Mouse (Mus musculus): Measurements from ENCODE around the gene Rps16. TPM values are rescaled to one million over a fixed set of nuclear protein-coding genes. Genes with fewer than 3 reads are reported as not detected.

Gene Rps16
- polyA plus RNA-seq (2015; fragmentation: Nextera tagmentation; extraction: Ambion mirVana), result 568 and 593 TPM in 2 replicates

GRCm38 (mm10) chr7:28350155-28350883 lies at the start of gene Rps16:
Rps16 (plus strand) TSS chr7:28350652.

GRCm38 (mm10) chr7:28301616-28302433 lies 48.6 kb upstream of the Rps16 start, which contains the start of gene Dll3:
Dll3 (minus strand) TSS chr7:28302238.

DNA sequence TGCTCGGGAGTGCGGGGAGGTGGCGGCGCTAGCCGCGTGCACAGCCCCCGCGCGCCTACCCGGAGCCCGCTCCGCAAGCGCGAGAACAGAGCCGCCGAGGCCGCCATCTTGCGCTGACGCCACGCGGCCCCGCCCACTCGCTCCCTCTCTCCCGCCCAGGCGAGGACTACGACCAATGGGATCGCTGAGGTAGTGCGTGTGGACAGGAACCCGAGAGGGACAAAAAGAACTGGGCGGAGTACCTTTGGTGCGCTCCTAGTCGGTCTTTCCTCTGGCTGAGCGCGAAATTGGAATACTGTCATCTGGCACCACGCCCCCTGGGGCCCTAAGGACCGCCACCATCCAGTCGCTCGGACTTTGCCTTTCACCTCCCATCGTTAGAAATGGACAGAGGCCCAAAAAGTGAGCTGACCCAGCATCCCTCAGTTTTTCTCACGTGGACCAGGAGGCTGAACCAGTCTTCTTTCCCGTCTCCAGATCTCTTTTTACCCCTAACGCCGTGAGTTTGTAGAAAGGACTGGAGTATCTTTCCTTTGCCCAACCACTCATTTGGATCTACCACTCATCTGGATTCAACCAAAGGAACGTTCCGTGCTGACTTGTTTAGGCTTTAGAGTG lies 38.4 kb upstream of the Rps16 start, which contains the start of gene Timm50:
TSS of gene Timm50 (minus strand) at position 147 of the 618 bp plus-strand sequence.

DNA sequence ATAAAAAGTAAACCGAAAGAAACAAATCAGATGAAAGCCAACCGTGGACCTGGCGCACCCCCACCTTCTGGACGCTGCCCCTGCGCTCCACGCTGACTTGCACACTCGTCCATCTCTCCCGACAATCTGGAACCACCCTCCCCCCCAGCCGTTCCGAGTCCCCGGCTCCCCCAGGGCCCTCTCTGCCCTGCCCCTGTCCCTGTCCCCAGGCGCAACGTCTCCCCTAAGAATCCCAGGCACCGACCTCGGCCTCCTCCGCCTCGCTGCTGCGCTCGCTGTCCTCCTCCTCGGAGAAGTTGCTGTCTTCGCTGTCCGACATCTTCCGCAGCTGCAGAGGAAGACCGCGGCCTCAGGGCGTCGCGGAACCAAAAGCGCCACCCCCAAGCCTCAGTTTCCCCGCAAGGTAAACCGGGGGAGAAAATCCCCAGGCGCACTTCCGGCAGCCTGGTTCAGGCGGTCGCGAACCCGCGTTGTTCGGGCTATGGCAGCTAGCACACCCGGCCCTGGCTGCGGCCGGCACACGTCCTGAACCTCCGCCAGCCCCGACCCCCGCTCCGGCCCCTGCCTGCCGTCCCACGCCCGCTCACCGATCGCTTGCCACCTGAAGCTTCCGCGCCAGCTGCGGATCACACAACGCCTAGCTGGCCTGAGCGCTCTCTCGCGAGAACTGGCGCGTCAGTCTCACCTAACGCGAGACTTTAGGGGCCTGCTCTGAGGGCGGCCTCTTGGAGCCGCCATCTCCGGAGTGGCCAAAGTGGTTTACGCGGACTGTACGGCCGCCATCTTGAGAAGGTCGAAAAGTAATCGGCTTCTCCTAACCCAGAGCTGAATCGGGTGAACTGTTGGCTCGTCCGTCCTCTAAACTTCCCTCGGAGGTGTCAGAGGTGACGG lies 12.1 kb upstream of the Rps16 start, which contains the start of gene Supt5:
TSS of gene Supt5 (minus strand) at position 639 of the 891 bp plus-strand sequence.

DNA sequence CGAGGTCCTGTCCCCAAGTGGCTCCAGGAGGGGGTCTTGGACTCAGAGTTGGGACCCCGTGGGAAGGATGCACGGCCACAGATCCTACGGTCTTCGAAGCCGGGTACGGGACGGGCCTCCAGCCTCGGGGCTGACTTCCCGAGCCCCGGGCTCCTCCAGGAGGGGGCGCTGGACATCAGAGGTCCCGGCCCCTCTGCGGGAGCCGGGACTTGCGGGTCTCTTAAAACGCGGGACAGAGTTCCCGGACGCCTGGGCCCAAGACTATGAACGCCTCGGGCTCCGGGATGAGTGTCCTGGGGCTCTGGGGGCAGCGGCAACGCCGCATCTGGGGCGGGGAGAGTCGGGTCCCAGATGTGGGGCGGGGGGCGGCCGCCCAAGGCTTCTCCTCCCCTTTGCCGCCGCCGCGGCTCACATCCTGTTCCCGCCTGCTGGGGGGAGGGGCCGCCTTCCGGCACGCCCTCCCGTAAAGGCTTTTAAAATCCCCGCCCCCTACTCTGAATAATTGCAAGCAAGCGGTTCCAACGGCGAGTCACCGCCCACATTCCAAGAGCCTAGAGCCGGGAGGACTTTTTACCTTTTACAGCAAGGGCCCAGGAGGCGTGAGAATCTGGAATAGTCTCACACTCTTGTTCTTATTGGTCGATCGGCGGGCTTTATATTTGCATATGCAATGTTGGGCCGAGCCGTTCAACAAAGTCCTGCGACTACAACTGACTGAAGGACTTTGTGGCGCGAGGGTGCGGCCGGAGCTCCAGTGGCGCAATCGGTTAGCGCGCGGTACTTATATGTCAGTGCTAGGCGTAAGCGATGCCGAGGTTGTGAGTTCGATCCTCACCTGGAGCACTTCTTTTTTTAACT lies 22.0 kb downstream of the Rps16 start, which contains the start of gene Plekhg2:
TSS of gene Plekhg2 (minus strand) at position 349 of the 858 bp plus-strand sequence.

DNA sequence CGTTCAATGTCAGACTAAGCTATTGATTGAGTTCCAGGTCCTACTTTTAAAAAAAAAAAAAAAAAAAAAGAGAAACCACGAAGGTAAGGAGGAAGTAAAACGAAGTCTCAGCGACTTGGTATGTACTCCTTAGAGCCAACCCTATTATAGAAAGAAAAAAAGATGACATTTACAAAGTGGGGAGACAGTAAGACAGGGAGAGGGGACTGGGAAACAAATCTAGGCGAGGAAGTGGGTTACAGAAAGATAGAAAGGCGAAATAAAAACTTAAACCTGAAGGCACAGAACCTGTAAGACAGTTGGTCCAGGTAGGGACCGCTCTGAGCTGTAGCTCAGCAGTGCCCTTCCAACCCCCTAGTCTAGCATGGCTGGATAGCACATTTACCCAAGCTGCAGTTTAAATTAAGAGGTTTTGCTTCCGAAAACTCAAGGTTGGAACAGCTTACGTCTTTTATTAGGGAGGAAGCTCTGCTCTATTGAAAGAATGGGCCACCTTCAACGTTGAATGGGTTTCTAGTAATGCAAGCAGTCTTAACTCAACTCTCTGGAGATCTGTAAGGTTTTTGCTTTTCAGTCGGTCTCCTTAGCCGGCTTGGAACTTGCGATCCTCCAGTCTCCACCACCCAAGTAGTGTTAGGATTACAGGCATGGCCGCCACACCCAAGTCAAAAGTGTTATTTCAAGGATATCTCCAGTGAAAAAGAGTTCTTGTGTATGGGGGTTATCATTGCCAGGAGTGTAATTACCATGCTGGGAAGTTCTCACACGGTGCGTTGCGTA lies 30.0 kb downstream of the Rps16 start, which contains the start of gene Zfp36:
TSS of gene Zfp36 (minus strand) at position 17 of the 780 bp plus-strand sequence.

GRCm38 (mm10) chr7:28392429-28393271 lies 42.2 kb downstream of the Rps16 start, which contains the start of the genes Med29 and Paf1:
Med29 (minus strand) TSS chr7:28392708.
Paf1 (plus strand) TSS chr7:28392951.

Other genes with a start within 250 kb of the Rps16 start
- gene 9530053A07Rik, start 221.2 kb upstream of the Rps16 start, polyA plus RNA-seq (2015; fragmentation: Nextera tagmentation; extraction: Ambion mirVana), result not detected in 2 replicates
- gene Fbl, start 180.9 kb upstream of the Rps16 start, polyA plus RNA-seq (2015; fragmentation: Nextera tagmentation; extraction: Ambion mirVana), result 38.9 and 55.1 TPM in 2 replicates
- 49.8 and 62.1 TPM in 2 replicates for gene Dyrk1b, start 171.2 kb upstream of the Rps16 start, polyA plus RNA-seq (2015; fragmentation: Nextera tagmentation; extraction: Ambion mirVana)
- gene Eid2, start 82.8 kb upstream of the Rps16 start, polyA plus RNA-seq (2015; fragmentation: Nextera tagmentation; extraction: Ambion mirVana), result 7.0 and 7.9 TPM in 2 replicates
- 9.4 and 10.3 TPM in 2 replicates for gene Eid2b, start 72.9 kb upstream of the Rps16 start, polyA plus RNA-seq (2015; fragmentation: Nextera tagmentation; extraction: Ambion mirVana)
- 0.16 TPM in 1 of 2 replicates, not detected in the other for gene Selenov, start 59.5 kb upstream of the Rps16 start, polyA plus RNA-seq (2015; fragmentation: Nextera tagmentation; extraction: Ambion mirVana)
- not detected in 2 replicates for gene Dll3, start 48.4 kb upstream of the Rps16 start, polyA plus RNA-seq (2015; fragmentation: Nextera tagmentation; extraction: Ambion mirVana)
- 71.8 and 92.4 TPM in 2 replicates for gene Timm50, start 38.6 kb upstream of the Rps16 start, polyA plus RNA-seq (2015; fragmentation: Nextera tagmentation; extraction: Ambion mirVana)
- 44.9 and 47.5 TPM in 2 replicates for gene Supt5, start 11.9 kb upstream of the Rps16 start, polyA plus RNA-seq (2015; fragmentation: Nextera tagmentation; extraction: Ambion mirVana)
- gene Plekhg2, start 21.9 kb downstream of the Rps16 start, polyA plus RNA-seq (2015; fragmentation: Nextera tagmentation; extraction: Ambion mirVana), result 18.0 and 18.7 TPM in 2 replicates
- 9.9 and 12.2 TPM in 2 replicates for gene Zfp36, start 29.6 kb downstream of the Rps16 start, polyA plus RNA-seq (2015; fragmentation: Nextera tagmentation; extraction: Ambion mirVana)
- 39.1 and 40.9 TPM in 2 replicates for gene Med29, start 42.1 kb downstream of the Rps16 start, polyA plus RNA-seq (2015; fragmentation: Nextera tagmentation; extraction: Ambion mirVana)
- 49.3 TPM in 2 replicates for gene Paf1, start 42.3 kb downstream of the Rps16 start, polyA plus RNA-seq (2015; fragmentation: Nextera tagmentation; extraction: Ambion mirVana)
- gene Gmfg, start 86.8 kb downstream of the Rps16 start, polyA plus RNA-seq (2015; fragmentation: Nextera tagmentation; extraction: Ambion mirVana), result 21.4 and 29.1 TPM in 2 replicates
- 0.38 and 0.43 TPM in 2 replicates for gene Lrfn1, start 101.3 kb downstream of the Rps16 start, polyA plus RNA-seq (2015; fragmentation: Nextera tagmentation; extraction: Ambion mirVana)
- gene Ifnl2, start 159.8 kb downstream of the Rps16 start, polyA plus RNA-seq (2015; fragmentation: Nextera tagmentation; extraction: Ambion mirVana), result not detected in 2 replicates
- not detected in 2 replicates for gene Ifnl3, start 172.2 kb downstream of the Rps16 start, polyA plus RNA-seq (2015; fragmentation: Nextera tagmentation; extraction: Ambion mirVana)
- gene Sycn, start 190.2 kb downstream of the Rps16 start, polyA plus RNA-seq (2015; fragmentation: Nextera tagmentation; extraction: Ambion mirVana), result not detected in 2 replicates
- 1.8 TPM in 1 of 2 replicates, not detected in the other for gene Nccrp1, start 196.6 kb downstream of the Rps16 start, polyA plus RNA-seq (2015; fragmentation: Nextera tagmentation; extraction: Ambion mirVana)
- 11.0 and 11.5 TPM in 2 replicates for gene Samd4b, start 247.5 kb downstream of the Rps16 start, polyA plus RNA-seq (2015; fragmentation: Nextera tagmentation; extraction: Ambion mirVana)
- gene Pak4, start 247.5 kb downstream of the Rps16 start, polyA plus RNA-seq (2015; fragmentation: Nextera tagmentation; extraction: Ambion mirVana), result 5.7 and 6.5 TPM in 2 replicates